8 mouse cellular contexts compared by ENCODE assay signal in genomic region chr3:108654566-108654965, GRCm38 (mm10). TPM values are rescaled to one million over a fixed set of nuclear protein-coding genes. Genes with fewer than 3 reads are reported as not detected.
DNase-seq lines count a peak whose midpoint lies in the region; ATAC-seq lines count a peak whose summit lies in the region.

No protein-coding gene starts in this region.

- no peaks in the 10 kb centered on the region for H3K27me3 ChIP-seq in embryonic facial prominence, embryonic 11.5 days (ENCODE audit: control insufficient read depth, insufficient read depth, low read length)
- no peaks in the 10 kb centered on the region for H3K27me3 ChIP-seq in limb, embryonic 10.5 days (ENCODE audit: low read depth, poor library complexity, severe bottlenecking)
- H3K27me3 ChIP-seq in neural tube, embryonic 14.5 days (ENCODE audit: control insufficient read depth, insufficient read depth, low read length) = no peaks in the 10 kb centered on the region

- H3K36me3 ChIP-seq in embryonic facial prominence, embryonic 11.5 days (replicated peaks; ENCODE audit: control insufficient read depth, insufficient read depth, low read depth, low read length) = no peaks in the 10 kb centered on the region; the same call in 1 of the 2 replicates
- H3K36me3 ChIP-seq in limb, embryonic 10.5 days = peaks cover 15% of the 10 kb centered on the region
- no peaks in the 10 kb centered on the region for H3K36me3 ChIP-seq in neural tube, embryonic 14.5 days (ENCODE audit: control insufficient read depth, insufficient read depth, low read length)

- H3K27ac ChIP-seq in embryonic facial prominence, embryonic 11.5 days (replicated peaks; ENCODE audit: low read depth, low read length) = no peak overlapping the region
- peak overlapping the region; percentile 95; the same call in 1 of the 2 replicates for H3K27ac ChIP-seq in limb, embryonic 10.5 days
- no peak overlapping the region for H3K27ac ChIP-seq in neural tube, embryonic 14.5 days (ENCODE audit: low read depth, low read length)

- DNase-seq in cerebellum, adult 9-10 months = peak; percentile 14
- DNase-seq in cerebellum, adult 8-10 months = no peak
- peak; percentile 26 for DNase-seq in 3T3-L1 (ENCODE audit: low read depth, low spot score)
- DNase-seq in embryonic facial prominence, embryonic 11.5 days (ENCODE audit: low spot score) = peak; percentile 41
- DNase-seq in limb, embryonic 10.5 days (ENCODE audit: low spot score) = no peak
- DNase-seq in urinary bladder, postnatal 25 days (ENCODE audit: low spot score) = no peak

- H3K9ac ChIP-seq in embryonic facial prominence, embryonic 11.5 days (replicated peaks; ENCODE audit: low read length) = peak overlapping the region; percentile 95
- peak overlapping the region; percentile 81; the same call in 1 of the 2 replicates for H3K9ac ChIP-seq in neural tube, embryonic 14.5 days (replicated peaks; ENCODE audit: low read depth, low read length)

- no peak for ATAC-seq in embryonic facial prominence, embryonic 11.5 days (replicated peaks; ENCODE audit: insufficient number of reproducible peaks, low FRiP score, low TSS enrichment, low read depth)
- no peak for ATAC-seq in neural tube, embryonic 14.5 days (ENCODE audit: low read depth)
- ATAC-seq in frontal cortex, adult (ENCODE audit: low TSS enrichment) = no peak

- H3K9me3 ChIP-seq in embryonic facial prominence, embryonic 11.5 days (replicated peaks; ENCODE audit: control insufficient read depth, low read length) = no peaks in the 10 kb centered on the region
- H3K9me3 ChIP-seq in limb, embryonic 10.5 days (replicated peaks) = no peaks in the 10 kb centered on the region
- H3K9me3 ChIP-seq in neural tube, embryonic 14.5 days (ENCODE audit: control insufficient read depth, low read length) = no peaks in the 10 kb centered on the region

- WGBS in embryonic facial prominence, embryonic 11.5 days = 27% methylated on average over 14 of the region's 14 CpGs
- 28% methylated on average over 14 of the region's 14 CpGs for WGBS in limb, embryonic 10.5 days
- WGBS in neural tube, embryonic 14.5 days = 37% methylated on average over 14 of the region's 14 CpGs

- H3K4me1 ChIP-seq in embryonic facial prominence, embryonic 11.5 days (ENCODE audit: control insufficient read depth, insufficient read depth, low read length) = 0 out of 2 replicates have a peak, but pooled peaks cover 3% of the 10 kb centered on the region
- H3K4me1 ChIP-seq in limb, embryonic 10.5 days = peaks cover 19% of the 10 kb centered on the region
- H3K4me1 ChIP-seq in neural tube, embryonic 14.5 days (ENCODE audit: control insufficient read depth, insufficient read depth, low read length) = peaks cover 10% of the 10 kb centered on the region

- peak overlapping the region; percentile 79 for H3K4me3 ChIP-seq in embryonic facial prominence, embryonic 11.5 days (ENCODE audit: low read depth, low read length)
- H3K4me3 ChIP-seq in limb, embryonic 10.5 days = peak overlapping the region; percentile 82
- peak overlapping the region; percentile 75 for H3K4me3 ChIP-seq in neural tube, embryonic 14.5 days (ENCODE audit: low read depth, low read length)

- peak overlapping the region; percentile 36 for H3K4me2 ChIP-seq in embryonic facial prominence, embryonic 11.5 days (ENCODE audit: low read depth, low read length)
- peak overlapping the region; percentile 61 for H3K4me2 ChIP-seq in neural tube, embryonic 14.5 days (ENCODE audit: low read depth, low read length)

RNA-seq across cellular contexts. Expression of gene Clcc1, which starts 0.9 kb away (rescaled TPM):
- polyA plus RNA-seq in embryonic facial prominence, embryonic 11.5 days (2014; fragmentation: Nextera tagmentation; extraction: Ambion mirVana) = 73.2 and 79.8 TPM in 2 replicates
- polyA plus RNA-seq in limb, embryonic 10.5 days (2016; fragmentation: Nextera tagmentation; extraction: Ambion mirVana) = 51.8 and 61.3 TPM in 2 replicates
- 29.6 and 38.1 TPM in 2 replicates for polyA plus RNA-seq in neural tube, embryonic 14.5 days (2014; fragmentation: Nextera tagmentation; extraction: Ambion mirVana)

Comparison
In these comparisons a context has a peak if more than half of its experiments do, and no peak if none do; other contexts are left out.
1. DNase-seq: peak in cerebellum, adult 9-10 months (single experiment), 3T3-L1 (single experiment) and embryonic facial prominence, embryonic 11.5 days (single experiment); none in cerebellum, adult 8-10 months (single experiment), limb, embryonic 10.5 days (single experiment) and urinary bladder, postnatal 25 days (single experiment).
2. Peak in every context shown above with its lines, with median percentiles within 50 percentile points of each other: H3K4me3 ChIP-seq.